ENCODE assay signal across 9 mouse cellular contexts in genomic region chr6:122498661-122499060, GRCm38 (mm10). TPM values are rescaled to one million over a fixed set of nuclear protein-coding genes. Genes with fewer than 3 reads are reported as not detected.
A peak's percentile ranks its signal among the peaks of the same experiment; 100 is the strongest.
DNase-seq lines count a peak whose midpoint lies in the region; ATAC-seq lines count a peak whose summit lies in the region.
"Had no signal": no experiment of that assay in that cellular context is flagged by ENCODE, and none has a peak within 500 bp of the region (broad histone marks: within the 10 kb centered on the region; RNA-seq: fewer than 3 reads in every experiment).

Rimklb (minus strand) TSS chr6:122498761.

- H3K4me3 ChIP-seq in forebrain, embryonic 16.5 days (replicated peaks; ENCODE audit: low read length): no peak within 1 kb of the TSS
- no peak within 1 kb of the TSS for H3K4me3 ChIP-seq in liver, embryonic 12.5 days

- peak; percentile 54 for DNase-seq in retina, postnatal 1 day
- DNase-seq in retina, embryonic 14.5 days (ENCODE audit: low spot score): no peak
- no peak for DNase-seq in left cerebral cortex, postnatal 4 days
- no peak for DNase-seq in ovary, adult 18-20 months (ENCODE audit: low spot score)
- DNase-seq: liver, postnatal 0 days had no signal

- no peaks in the 10 kb centered on the region for H3K36me3 ChIP-seq in forebrain, embryonic 16.5 days (ENCODE audit: control insufficient read depth, insufficient read depth)
- H3K36me3 ChIP-seq in liver, embryonic 12.5 days: no peaks in the 10 kb centered on the region

- no peak within 1 kb of the TSS for H3K27ac ChIP-seq in forebrain, embryonic 16.5 days (ENCODE audit: low read length)
- H3K27ac ChIP-seq in liver, embryonic 12.5 days: no peak within 1 kb of the TSS

- H3K4me2 ChIP-seq in forebrain, embryonic 16.5 days (ENCODE audit: low read length): no peak within 1 kb of the TSS
- H3K4me2 ChIP-seq in liver, embryonic 12.5 days: no peak within 1 kb of the TSS

- intact Hi-C loops in left cerebral cortex, postnatal 4 days (cut with DNase I): loop anchor here (5.0 kb wide), 1 partner anchor 64 kb away; no protein-coding TSS in a partner anchor

- H3K27me3 ChIP-seq in forebrain, embryonic 16.5 days (replicated peaks; ENCODE audit: control insufficient read depth, insufficient read depth, low read length): no peaks in the 10 kb centered on the region
- H3K27me3 ChIP-seq in liver, embryonic 12.5 days (replicated peaks): peaks cover 61% of the 10 kb centered on the region

- WGBS in forebrain, embryonic 16.5 days: 72% methylated on average over 5 of the region's 5 CpGs
- WGBS in liver, embryonic 12.5 days (ENCODE audit: insufficient replicate concordance): 60% methylated on average over 5 of the region's 5 CpGs

- H3K9ac ChIP-seq in forebrain, embryonic 16.5 days (replicated peaks; ENCODE audit: low read depth, low read length): no peak within 1 kb of the TSS
- no peak within 1 kb of the TSS for H3K9ac ChIP-seq in liver, embryonic 12.5 days
- H3K9ac ChIP-seq: liver, postnatal 0 days had no signal

- H3K9me3 ChIP-seq in forebrain, embryonic 16.5 days (ENCODE audit: control insufficient read depth, low read length): no peaks in the 10 kb centered on the region
- no peaks in the 10 kb centered on the region for H3K9me3 ChIP-seq in liver, embryonic 12.5 days (replicated peaks)

- peaks cover 25% of the 10 kb centered on the region for H3K4me1 ChIP-seq in forebrain, embryonic 16.5 days (replicated peaks; ENCODE audit: control insufficient read depth, insufficient read depth, low read length)
- H3K4me1 ChIP-seq in liver, embryonic 12.5 days: no peaks in the 10 kb centered on the region

- no peak for ATAC-seq in forebrain, embryonic 16.5 days
- no peak for ATAC-seq in liver, embryonic 12.5 days
- ATAC-seq in cerebellum, adult (ENCODE audit: insufficient number of reproducible peaks, low FRiP score, low TSS enrichment): no peak
- ATAC-seq: liver, postnatal 0 days had no signal

RNA-seq across cellular contexts. Expression of gene Rimklb, which starts in this region (rescaled TPM):
- polyA plus RNA-seq in forebrain, embryonic 16.5 days (2015; fragmentation: Nextera tagmentation; extraction: Ambion mirVana): 97.3 and 97.9 TPM in 2 replicates
- 100 to 1,000 TPM; 392 to 432 TPM for total RNA-seq in left cerebral cortex, postnatal 4 days (2021)
- 2.1 and 3.1 TPM in 2 replicates for polyA plus RNA-seq in liver, embryonic 12.5 days (2016; fragmentation: Nextera tagmentation; extraction: Ambion mirVana)
- total RNA-seq: hematopoietic stem cell, adult 5-6 weeks had no signal
- polyA plus RNA-seq: liver, postnatal 0 days had no signal

Comparison
In these comparisons a context has a peak if more than half of its experiments do, and no peak if none do; other contexts are left out.
1. RNA of gene Rimklb (polyA plus RNA-seq): 97.3 to 97.9 TPM in forebrain, embryonic 16.5 days; 2.1 to 3.1 TPM in liver, embryonic 12.5 days; every median in the first group is over 10 times any median in the second.